Mouse (Mus musculus): ENCODE measurements around the gene Ddb2. TPM values are rescaled to one million over a fixed set of nuclear protein-coding genes. Genes with fewer than 3 reads are reported as not detected.

Ddb2 gene
- polyA plus RNA-seq (2016; fragmentation: Nextera tagmentation; extraction: Ambion mirVana): 9.3 and 9.9 TPM in 2 replicates

GRCm38 (mm10) chr2:91236601-91237510 is at the start of gene Ddb2:
Gene Ddb2 (minus strand): TSS chr2:91236982.
- peak; percentile 99 for DNase-seq (ENCODE audit: low spot score)
- H3K9me3 ChIP-seq: no peaks in the 10 kb centered on the region

DNA sequence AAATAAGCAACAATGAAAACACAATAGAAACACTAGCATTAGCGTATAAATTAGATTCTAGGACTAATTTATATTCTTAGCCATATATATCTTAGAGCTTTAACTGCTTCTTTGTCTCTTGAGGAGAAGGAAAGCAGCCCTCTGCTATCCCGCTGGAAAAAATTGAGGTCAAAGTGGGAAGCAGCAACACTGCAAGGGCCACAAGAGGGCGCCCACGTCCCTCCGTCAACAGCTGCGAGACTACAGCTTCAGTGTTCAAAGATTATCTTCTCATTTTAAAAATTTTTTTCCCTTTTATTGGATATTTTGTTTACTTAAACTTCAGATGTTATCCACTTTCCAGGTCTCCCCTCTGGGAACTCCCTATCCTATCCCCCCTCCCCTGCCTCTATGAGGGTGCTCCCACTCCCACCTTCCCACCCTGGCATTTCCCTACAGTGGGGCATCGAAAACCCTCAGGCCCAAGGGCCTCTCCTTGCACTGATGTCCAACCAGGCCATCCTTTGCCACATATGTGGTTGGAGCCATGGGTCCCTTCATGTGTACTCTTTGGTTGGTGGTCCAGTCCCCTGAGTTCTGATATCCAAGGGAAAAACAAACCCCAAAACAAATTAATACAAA is 49.2 kb upstream of the Ddb2 start:
- Histone ChIP-seq H3K36me3 (replicated peaks) (peaks cover 4% of the 10 kb centered on the region), H3K27me3 (replicated peaks; ENCODE audit: low read depth, poor library complexity, severe bottlenecking) (no peaks in the 10 kb centered on the region), H3K27ac (replicated peaks) (0 out of 2 replicates have a peak overlapping the region, but pooled peaks have one; percentile 10), H3K4me3 (no peak overlapping the region), H3K4me1 (peaks cover 23% of the 10 kb centered on the region), H3K9me3 (no peaks in the 10 kb centered on the region)
- WGBS: 16% methylated on average over 7 of the region's 7 CpGs
- DNase-seq (ENCODE audit: low spot score): peak; percentile 86

More at GRCm38 (mm10) chr2:91236601-91237510, at the start of gene Ddb2:
- under 1% methylated on average over 48 of the region's 48 CpGs for WGBS
- peak within 1 kb of the TSS; percentile 89 for H3K27ac ChIP-seq (replicated peaks)
- peaks cover 10% of the 10 kb centered on the region for H3K4me1 ChIP-seq
- H3K27me3 ChIP-seq (replicated peaks; ENCODE audit: low read depth, poor library complexity, severe bottlenecking): no peaks in the 10 kb centered on the region
- H3K36me3 ChIP-seq (replicated peaks): 0 out of 2 replicates have a peak, but pooled peaks cover 7% of the 10 kb centered on the region
- peak within 1 kb of the TSS; percentile 67 for H3K4me3 ChIP-seq

DNA sequence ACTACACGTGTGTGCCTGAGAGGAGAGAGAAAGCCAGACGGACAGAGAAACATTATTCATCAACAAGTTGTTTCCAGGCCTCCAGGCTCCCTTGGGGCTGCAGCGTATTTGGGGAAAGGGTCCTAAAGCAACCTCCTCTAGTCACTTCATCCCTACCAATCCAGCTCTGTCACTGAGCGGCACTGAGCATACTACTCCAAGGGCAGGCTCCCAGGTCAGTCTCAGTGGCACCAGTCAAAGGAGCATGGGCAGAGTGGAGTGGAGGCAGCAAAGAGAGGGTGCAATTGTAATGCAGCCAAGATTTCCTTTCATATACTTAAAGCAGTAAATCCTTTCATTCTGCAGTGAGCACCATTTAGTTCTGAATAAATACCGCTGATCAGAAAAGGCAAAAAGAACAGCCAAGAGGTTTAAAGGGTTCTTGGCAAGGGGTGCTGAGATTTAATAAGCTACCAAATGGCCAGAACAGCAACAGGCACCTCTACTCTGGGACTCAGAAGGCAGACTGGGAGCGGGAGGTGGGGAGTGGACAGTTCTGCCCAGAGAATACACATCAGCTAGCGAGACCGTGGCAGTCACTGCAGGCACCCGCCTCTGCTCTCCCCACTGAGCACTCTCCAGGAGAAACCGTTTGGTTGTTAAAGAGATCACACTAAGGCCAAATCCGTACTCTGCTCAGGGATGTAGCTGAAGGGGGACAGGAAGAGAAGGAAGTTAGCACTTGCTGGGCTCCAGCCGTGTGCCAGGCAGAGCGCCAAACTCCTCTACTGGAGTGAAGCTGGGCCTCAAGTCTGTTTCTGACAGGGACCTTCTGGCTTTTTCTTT is 47.8 kb upstream of the Ddb2 start:
- H3K36me3 ChIP-seq (replicated peaks): peaks cover 4% of the 10 kb centered on the region
- WGBS: 73% methylated on average over 13 of the region's 13 CpGs
- no peaks in the 10 kb centered on the region for H3K9me3 ChIP-seq
- no peak overlapping the region for H3K4me3 ChIP-seq
- H3K27ac ChIP-seq (replicated peaks): no peak overlapping the region
- H3K27me3 ChIP-seq (replicated peaks; ENCODE audit: low read depth, poor library complexity, severe bottlenecking): no peaks in the 10 kb centered on the region
- H3K4me1 ChIP-seq: peaks cover 22% of the 10 kb centered on the region
- no peak for DNase-seq (ENCODE audit: low spot score)

- peaks cover 22% of the 10 kb centered on the region for H3K4me1 ChIP-seq
- H3K27me3 ChIP-seq (replicated peaks; ENCODE audit: low read depth, poor library complexity, severe bottlenecking): no peaks in the 10 kb centered on the region
- DNase-seq (ENCODE audit: low spot score): no peak
- H3K4me3 ChIP-seq: no peak overlapping the region
- H3K9me3 ChIP-seq: no peaks in the 10 kb centered on the region
- peaks cover 4% of the 10 kb centered on the region for H3K36me3 ChIP-seq (replicated peaks)
- H3K27ac ChIP-seq (replicated peaks): no peak overlapping the region
- 83% methylated on average over 3 of the region's 3 CpGs for WGBS
Observed at GRCm38 (mm10) chr2:91283972-91284371, 47.2 kb upstream of the Ddb2 start.

DNA sequence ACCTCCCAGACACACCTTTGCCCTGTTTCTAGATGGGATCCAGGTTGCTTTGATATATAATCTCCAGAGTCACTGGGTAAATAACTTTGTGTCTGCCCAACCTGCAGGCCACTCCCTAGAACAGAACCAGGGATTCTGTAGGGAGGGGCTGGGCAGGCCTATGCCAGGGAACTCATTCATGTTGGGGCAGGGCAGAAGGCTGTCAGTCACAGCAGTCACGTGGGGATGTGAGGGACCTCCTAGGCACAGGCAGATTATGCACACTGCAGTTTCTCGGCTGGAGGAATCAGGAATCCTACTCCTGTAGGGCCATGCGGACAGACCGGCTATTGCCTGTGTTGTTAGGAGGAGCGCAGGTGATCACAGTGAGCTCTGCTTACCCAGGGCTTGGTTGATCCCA is 44.6 kb upstream of the Ddb2 start:
- no peaks in the 10 kb centered on the region for H3K27me3 ChIP-seq (replicated peaks; ENCODE audit: low read depth, poor library complexity, severe bottlenecking)
- no peak overlapping the region for H3K4me3 ChIP-seq
- peaks cover 24% of the 10 kb centered on the region for H3K36me3 ChIP-seq (replicated peaks)
- DNase-seq (ENCODE audit: low spot score): peak; percentile 32
- 48% methylated on average over 5 of the region's 5 CpGs for WGBS
- peaks cover 22% of the 10 kb centered on the region for H3K4me1 ChIP-seq
- H3K27ac ChIP-seq (replicated peaks): 0 out of 2 replicates have a peak overlapping the region, but pooled peaks have one; percentile 57
- H3K9me3 ChIP-seq: no peaks in the 10 kb centered on the region

- 88% methylated on average over 2 of the region's 2 CpGs for WGBS
- Histone ChIP-seq H3K4me3 (no peak overlapping the region), H3K27ac (replicated peaks) (no peak overlapping the region), H3K36me3 (replicated peaks) (peaks cover 44% of the 10 kb centered on the region), H3K9me3 (no peaks in the 10 kb centered on the region), H3K27me3 (replicated peaks; ENCODE audit: low read depth, poor library complexity, severe bottlenecking) (no peaks in the 10 kb centered on the region), H3K4me1 (peaks cover 22% of the 10 kb centered on the region)
- no peak for DNase-seq (ENCODE audit: low spot score)
Observed at GRCm38 (mm10) chr2:91279372-91279755, 42.6 kb upstream of the Ddb2 start.

DNA sequence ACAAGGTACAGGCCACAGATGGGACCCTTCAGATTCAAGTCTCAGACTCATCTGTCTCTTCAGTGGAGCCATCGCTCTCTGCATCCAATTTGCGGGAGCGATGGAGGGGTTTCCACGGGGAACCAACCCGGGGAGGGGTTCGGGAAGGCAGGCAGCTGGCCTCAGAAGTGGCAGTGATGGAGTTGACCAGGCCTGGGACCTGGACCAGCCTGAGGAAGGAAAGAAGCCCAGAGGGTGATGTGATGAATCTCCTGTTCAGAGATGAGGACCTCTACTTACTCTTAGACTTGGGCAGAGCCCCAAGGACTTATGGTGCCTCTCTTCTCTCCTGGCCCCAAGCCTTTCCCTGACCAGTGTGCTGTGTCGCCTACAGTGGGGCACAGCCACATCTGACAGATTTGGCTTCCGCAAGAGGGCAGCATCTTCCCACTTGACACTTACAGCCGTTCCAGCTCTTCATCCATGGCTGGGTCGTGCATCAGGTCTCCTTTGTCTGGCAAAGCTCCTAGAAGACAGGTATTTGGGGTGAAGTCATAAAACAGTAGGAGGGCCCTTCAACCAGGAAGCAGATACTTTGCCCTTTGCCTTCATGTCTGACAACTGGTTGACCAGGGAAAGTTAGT is 42.1 kb upstream of the Ddb2 start:
- Histone ChIP-seq H3K36me3 (replicated peaks) (peaks cover 49% of the 10 kb centered on the region), H3K27ac (replicated peaks) (no peak overlapping the region; the same call in 1 of the 2 replicates)
- 43% methylated on average over 10 of the region's 10 CpGs for WGBS

DNA sequence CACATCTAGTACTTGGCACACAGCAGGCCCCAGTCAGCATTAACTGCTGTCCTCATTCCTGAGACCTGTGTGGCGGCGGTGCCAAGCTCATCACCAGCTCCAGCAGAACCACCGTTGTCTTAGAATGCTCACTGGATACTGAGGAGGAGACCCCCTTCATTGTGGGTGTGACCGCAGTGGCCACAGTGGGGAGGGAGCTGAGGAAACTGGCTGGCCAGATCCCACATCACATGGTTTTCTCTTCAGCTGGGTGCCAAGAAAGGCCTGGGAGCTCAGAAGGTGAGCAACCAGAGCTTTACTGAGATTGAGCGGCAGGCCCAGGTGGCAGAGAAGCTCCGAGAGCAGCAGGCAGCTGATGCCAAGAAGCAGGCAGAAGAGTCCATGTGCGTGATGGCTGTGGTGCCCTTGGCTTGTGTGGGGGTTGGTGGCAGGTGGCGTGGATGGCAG is 32.9 kb upstream of the Ddb2 start:
- no peak overlapping the region for H3K4me3 ChIP-seq
- H3K36me3 ChIP-seq (replicated peaks): peaks cover 84% of the 10 kb centered on the region
- no peak for DNase-seq (ENCODE audit: low spot score)
- no peaks in the 10 kb centered on the region for H3K27me3 ChIP-seq (replicated peaks; ENCODE audit: low read depth, poor library complexity, severe bottlenecking)
- H3K9me3 ChIP-seq: no peaks in the 10 kb centered on the region
- H3K4me1 ChIP-seq: peaks cover 14% of the 10 kb centered on the region
- WGBS: 94% methylated on average over 8 of the region's 8 CpGs
- no peak overlapping the region for H3K27ac ChIP-seq (replicated peaks)

More for the DNA sequence above, 42.1 kb upstream of the Ddb2 start:
- Histone ChIP-seq H3K4me1 (peaks cover 22% of the 10 kb centered on the region), H3K4me3 (no peak overlapping the region), H3K9me3 (no peaks in the 10 kb centered on the region), H3K27me3 (replicated peaks; ENCODE audit: low read depth, poor library complexity, severe bottlenecking) (no peaks in the 10 kb centered on the region)
- DNase-seq (ENCODE audit: low spot score): peak; percentile 72

DNA sequence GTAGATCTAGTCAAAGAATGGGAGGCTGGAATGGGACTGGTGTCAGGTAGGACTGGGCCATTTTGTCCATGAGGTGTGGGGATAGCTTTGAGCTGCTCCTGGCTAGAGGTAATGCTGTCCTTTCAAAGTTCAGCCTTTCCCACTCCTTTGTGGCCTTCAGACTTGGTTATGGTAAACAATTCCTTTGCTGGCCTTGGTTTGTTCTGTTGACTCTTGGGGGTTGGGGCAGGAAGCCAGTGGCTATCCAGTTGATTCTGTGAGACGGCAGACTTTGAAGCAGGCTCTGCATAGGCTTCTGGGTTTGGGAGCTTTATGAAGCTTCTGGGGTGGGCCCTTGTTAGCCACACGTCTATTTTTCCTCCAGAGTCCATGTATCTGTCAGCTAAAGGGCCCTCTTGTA is 31.9 kb upstream of the Ddb2 start:
- H3K36me3 ChIP-seq (replicated peaks): peaks cover 79% of the 10 kb centered on the region
- DNase-seq (ENCODE audit: low spot score): no peak
- 91% methylated on average over 2 of the region's 2 CpGs for WGBS
- H3K27ac ChIP-seq (replicated peaks): no peak overlapping the region
- no peaks in the 10 kb centered on the region for H3K27me3 ChIP-seq (replicated peaks; ENCODE audit: low read depth, poor library complexity, severe bottlenecking)
- no peaks in the 10 kb centered on the region for H3K9me3 ChIP-seq
- peaks cover 24% of the 10 kb centered on the region for H3K4me1 ChIP-seq
- H3K4me3 ChIP-seq: no peak overlapping the region

DNA sequence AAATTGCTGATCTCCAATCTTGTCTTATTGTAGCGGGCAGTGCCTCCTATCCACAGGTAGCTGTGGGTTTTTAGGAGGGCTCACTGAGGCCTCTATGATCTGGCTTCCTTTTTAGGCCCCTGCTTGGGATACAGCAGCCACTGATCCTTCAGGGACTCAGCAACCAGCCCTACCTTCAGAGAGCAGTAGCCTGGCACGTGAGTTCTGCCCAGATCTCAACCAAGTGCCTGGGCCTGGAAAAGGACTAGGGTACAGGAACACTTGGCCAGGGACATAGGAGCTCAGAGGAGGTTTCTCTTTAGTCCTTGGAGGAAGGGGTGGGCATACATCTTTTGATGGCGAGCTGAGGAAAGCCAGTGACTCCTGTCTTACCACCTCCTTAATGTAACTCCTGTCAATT is 31.3 kb upstream of the Ddb2 start:
- H3K4me3 ChIP-seq: no peak overlapping the region
- no peaks in the 10 kb centered on the region for H3K27me3 ChIP-seq (replicated peaks; ENCODE audit: low read depth, poor library complexity, severe bottlenecking)
- 92% methylated on average over 3 of the region's 3 CpGs for WGBS
- no peak for DNase-seq (ENCODE audit: low spot score)
- H3K4me1 ChIP-seq: peaks cover 25% of the 10 kb centered on the region
- no peaks in the 10 kb centered on the region for H3K9me3 ChIP-seq
- peaks cover 79% of the 10 kb centered on the region for H3K36me3 ChIP-seq (replicated peaks)
- no peak overlapping the region for H3K27ac ChIP-seq (replicated peaks)

DNA sequence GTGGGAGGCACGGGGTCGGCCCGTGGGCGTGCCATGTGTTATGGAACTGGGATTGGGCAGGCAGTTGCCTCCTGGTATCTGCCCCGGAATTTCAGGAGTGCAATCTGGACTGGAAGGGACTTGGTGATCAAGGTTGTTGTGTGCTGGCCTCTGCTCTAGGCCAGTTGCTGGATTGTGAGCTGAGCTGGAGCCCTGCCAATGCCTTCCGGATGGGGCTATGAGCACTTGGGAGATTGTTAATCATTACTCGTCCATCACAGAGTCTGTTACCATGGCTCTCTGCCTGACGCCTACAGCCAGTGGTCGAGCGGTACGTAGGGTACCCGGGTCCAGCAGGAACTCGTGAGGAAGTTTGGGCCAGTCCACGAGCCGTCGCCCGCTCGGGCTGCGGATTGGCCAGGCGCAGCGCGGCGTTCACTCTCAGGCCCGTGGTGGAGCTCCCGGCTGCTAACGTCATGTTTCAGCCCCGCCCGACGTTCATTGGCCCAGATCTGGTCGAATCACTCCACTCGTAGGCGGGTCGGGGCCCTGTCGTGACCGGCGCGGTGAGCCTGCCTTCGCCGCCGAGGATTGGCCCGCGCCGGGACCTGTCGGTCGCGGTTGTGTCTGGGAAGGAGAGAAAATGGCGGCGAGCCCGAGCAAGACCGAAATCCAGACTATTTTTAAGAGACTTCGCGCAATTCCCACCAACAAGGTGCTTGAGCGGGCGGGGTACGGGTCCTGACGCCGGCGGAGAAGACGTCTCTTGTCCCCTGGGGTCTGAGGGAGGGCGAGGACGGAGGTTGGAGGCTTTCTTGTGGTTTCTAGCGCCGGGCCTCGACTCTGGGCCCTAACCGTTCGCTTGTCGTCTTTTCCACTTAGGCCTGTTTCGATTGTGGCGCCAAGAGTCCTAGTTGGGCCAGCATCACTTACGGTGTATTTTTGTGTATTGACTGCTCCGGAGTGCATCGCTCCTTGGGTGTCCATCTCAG is 28.2 kb upstream of the Ddb2 start, which contains the start of gene Arfgap2:
Gene Arfgap2, plus strand, starts transcription at position 264 of the 971 bp plus-strand sequence.
- peak; percentile 99 for DNase-seq (ENCODE audit: low spot score)

More for the DNA sequence above, 28.2 kb upstream of the Ddb2 start, which contains the start of gene Arfgap2:
- H3K36me3 ChIP-seq (replicated peaks): peaks cover 69% of the 10 kb centered on the region
- WGBS: 2% methylated on average over 72 of the region's 72 CpGs
- H3K4me1 ChIP-seq: peaks cover 25% of the 10 kb centered on the region
- no peaks in the 10 kb centered on the region for H3K27me3 ChIP-seq (replicated peaks; ENCODE audit: low read depth, poor library complexity, severe bottlenecking)
- H3K9me3 ChIP-seq: no peaks in the 10 kb centered on the region
- H3K27ac ChIP-seq (replicated peaks): peak within 1 kb of the TSS; percentile 97
- peak within 1 kb of the TSS; percentile 92 for H3K4me3 ChIP-seq

Data from embryonic facial prominence, embryonic 10.5 days (tissue).